Mouse (Mus musculus) CH12.LX (cell line): ENCODE data around the gene BC034090.
A peak's percentile ranks its signal among the peaks of the same experiment; 100 is the strongest.

Experiments used
- CTCF ChIP-seq, 2 experiments: IDR thresholded peaks in 1 of 2; conservative IDR thresholded peaks in 1 of 2; 2 replicates each; pipeline ENCODE4 v1.5.1; 2011 to 2012; ENCODE audit warnings: low read depth in 2 of 2, low read length in 2 of 2, improper control_type of control experiment in 1 of 2, inconsistent platforms in 1 of 2, mild to moderate bottlenecking in 1 of 2, moderate library complexity in 1 of 2
- EP300 ChIP-seq: IDR thresholded peaks from 2 replicates; pipeline ENCODE4 v1.6.1; 2011; ENCODE audit warnings: low read length, improper control_type of control experiment
- GABPA ChIP-seq: IDR thresholded peaks from 2 replicates; pipeline ENCODE4 v1.6.1; 2012; ENCODE audit warnings: low read depth, low read length, improper control_type of control experiment, inconsistent platforms; ENCODE audit not compliant: insufficient replicate concordance

- TF ChIP-seq EP300 (peak; percentile 73), CTCF (conservative IDR thresholded peaks at IDR 0.05 in 1 of 2, IDR thresholded peaks at IDR 0.05 in 1 of 2; ENCODE audit: low read depth in 2 of 2, low read length in 2 of 2) (peak; percentile 88 to 93), GABPA (no peak)
Observed at GRCm38 (mm10) chr1:155223849-155224554, 20.2 kb downstream of the BC034090 start.
